Mouse (Mus musculus) cerebellum, adult 9-10 months (tissue): ENCODE measurements around the gene Cabp1.

Experiments
- DNase-seq: peaks from one replicate; pipeline ENCODE4 v3.0.0; 2022

Cabp1 gene

DNA sequence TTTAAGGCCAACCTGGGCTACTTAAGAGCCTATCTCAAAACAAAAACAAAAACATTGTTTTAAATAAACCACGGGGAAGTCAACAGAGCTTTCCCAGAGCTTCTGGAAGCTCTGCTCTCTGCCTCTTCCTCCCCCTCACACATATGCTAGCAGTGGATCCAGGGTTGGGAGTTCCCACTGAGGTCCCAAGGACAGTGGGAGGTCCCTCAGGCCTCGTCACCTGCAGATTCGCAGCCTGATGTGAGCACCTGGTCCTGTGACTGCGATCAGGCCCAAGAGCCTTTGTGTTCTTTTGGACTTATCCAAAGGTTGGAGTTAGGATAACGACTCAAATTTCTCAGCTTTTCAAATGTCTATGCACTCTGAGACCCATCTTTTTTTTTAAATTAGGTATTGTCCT, 14.4 kb upstream of the Cabp1 start:
- no peak for DNase-seq

DNA sequence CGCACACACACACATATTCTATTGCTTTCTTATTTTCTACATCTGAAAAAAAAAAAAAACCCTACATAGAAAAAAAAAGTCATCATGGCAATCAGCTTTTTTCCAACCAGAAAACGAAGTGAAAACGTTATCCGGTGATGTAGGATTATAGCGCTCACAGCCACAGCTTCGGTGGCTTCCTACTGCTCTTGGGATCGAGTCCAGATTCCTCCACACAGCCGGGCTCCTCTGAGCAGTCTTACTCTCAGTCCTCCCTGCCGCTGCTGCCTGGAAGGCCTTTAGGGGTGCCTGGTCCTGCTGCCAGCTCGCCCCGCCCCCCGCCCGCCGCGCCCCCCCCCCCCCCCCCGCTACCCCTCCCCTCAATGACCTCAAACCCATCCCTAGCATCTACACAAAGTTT, 13.7 kb upstream of the Cabp1 start:
- peak; percentile 65 for DNase-seq

DNA sequence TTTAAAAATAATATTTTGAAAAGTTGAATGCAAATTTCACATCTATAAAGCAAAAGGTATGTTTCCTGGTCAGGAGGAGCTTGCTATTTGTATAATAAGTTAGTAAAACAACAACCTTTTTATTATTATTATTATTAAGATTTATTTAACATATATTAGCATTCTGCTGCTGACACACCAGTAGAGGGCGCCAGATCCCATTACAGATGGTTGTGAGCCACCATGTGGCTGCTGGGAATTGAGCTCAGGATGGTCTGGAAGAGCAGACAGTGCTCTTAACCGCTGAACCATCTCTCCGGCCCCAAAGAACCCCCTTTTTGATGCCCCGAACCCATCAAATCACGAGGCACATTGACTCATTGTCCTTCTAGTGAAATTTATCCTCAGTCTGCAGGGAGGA, 13.1 kb upstream of the Cabp1 start:
- DNase-seq, result no peak

- peak; percentile 91 for DNase-seq
Measured at GRCm38 (mm10) chr5:115204562-115205311, 10.6 kb upstream of the Cabp1 start.

- peak; percentile 64 for DNase-seq
Measured at GRCm38 (mm10) chr5:115203735-115204561, 9.8 kb upstream of the Cabp1 start.

- peak; percentile 77 for DNase-seq
Measured at GRCm38 (mm10) chr5:115194626-115195221, 543 bp upstream of the Cabp1 start.

GRCm38 (mm10) chr5:115193226-115193625, 955 bp downstream of the Cabp1 start:
- DNase-seq, result peak; percentile 76

GRCm38 (mm10) chr5:115192828-115193195, 1.4 kb downstream of the Cabp1 start:
- DNase-seq, result peak; percentile 52

GRCm38 (mm10) chr5:115191880-115192827, 2.0 kb downstream of the Cabp1 start:
- DNase-seq, result peak; percentile 73

DNA sequence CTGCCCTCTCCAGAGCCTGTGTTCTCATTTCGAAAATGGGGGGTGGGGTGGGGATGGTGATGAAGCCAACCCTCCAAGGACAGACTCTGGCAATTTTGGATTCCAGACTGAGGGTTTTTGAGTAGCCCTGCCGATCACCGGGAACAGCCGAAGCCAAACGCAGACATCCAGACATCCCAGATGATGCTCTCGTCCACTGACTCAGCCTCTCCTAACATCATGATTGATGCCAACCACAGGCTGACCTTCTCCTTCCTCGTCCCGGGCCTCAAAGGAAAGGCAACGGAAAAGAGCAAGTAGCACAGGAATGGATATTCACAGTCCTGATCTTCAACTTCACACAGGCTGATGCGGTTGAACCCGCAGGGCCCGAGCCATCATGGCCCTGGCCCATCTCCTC, 4.1 kb downstream of the Cabp1 start:
- no peak for DNase-seq

DNA sequence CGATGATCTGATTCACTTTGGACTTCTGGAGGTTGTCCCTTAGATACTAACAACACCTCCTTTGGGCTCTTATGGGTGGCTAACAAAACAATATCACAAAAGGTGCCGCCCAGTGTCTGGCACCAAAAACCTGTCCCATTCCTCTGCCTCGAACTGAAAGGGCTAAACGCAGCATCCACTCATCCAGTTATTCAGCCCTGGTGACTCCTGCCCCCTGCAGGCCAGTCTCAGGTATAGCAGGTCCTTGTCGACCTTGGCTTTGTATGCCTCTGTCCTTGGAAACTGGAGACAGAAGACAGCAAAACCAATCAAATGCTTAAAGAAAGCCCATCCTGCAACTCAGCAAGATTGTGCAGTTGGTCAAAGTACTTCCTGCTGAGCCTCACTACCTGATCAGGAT, 5.4 kb downstream of the Cabp1 start:
- DNase-seq, result peak; percentile 81

DNA sequence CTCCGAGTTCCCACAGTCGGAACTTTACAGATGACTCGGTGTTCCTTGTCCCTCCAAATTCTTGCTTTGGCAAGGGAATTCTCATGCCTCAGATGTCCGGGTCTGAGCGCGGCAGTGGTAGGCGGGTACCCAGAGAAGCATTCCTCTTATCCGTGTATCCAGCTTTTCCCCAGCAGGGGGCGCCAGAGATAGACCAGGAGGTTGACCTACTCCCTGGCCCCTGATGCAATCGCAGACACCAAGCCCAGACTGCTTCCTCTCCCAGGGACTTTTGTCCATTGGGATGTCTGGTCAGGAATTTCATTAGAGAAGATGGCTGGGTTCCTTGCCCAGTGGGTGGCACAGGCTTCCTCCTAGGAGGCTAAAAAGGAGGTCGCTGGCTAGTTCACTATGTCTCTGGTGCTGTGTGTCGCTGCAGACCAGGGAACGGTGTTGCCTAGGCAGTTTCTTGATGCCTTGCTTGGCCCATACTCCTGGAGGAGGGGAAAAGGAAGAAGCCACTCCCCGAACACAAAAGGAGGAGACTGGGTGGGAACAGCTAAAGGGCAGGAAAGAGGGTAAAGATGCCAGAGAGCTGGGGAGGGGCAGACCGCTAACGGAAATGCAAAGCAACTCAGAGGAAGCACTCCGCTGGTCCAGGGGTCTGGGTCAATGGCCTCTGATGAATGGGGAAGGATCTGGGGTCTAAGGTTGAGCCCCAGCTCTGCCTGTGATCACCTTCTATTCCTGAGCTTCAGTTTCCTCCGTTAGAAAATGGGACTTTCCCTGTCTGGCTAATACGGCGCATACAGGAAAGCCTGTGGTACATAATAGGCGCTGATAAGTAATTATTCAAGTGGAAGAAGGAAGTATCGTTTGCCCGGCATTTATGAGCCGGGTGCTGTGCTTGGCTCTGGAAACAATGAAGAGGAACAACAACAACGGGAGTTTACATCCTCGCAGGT, 6.7 kb downstream of the Cabp1 start:
- peak; percentile 98 for DNase-seq

- DNase-seq, result peak; percentile 50
Measured at GRCm38 (mm10) chr5:115186371-115187073, 7.7 kb downstream of the Cabp1 start.

DNA sequence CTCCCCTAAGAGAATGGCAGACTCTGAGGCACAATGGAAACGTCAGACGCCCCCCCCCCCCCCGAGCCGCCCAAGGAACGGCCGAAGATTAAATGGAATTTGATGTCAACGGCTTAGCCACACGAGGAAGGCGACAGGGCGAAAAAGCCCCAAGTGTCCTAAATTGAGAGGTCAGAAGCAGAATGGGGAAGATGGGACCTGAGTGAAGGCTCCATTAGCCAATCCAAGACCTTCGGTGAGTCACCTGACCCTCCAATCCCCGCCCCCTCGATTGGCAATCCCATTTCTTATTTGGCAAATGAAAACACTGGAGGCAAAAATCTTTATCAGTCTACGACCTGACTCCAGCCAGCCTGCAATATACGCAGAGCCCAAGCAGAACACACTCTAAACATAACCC, 9.5 kb downstream of the Cabp1 start:
- peak; percentile 83 for DNase-seq

GRCm38 (mm10) chr5:115183482-115183881, 10.7 kb downstream of the Cabp1 start:
- no peak for DNase-seq

- no peak for DNase-seq
Measured at GRCm38 (mm10) chr5:115182925-115183324, 11.3 kb downstream of the Cabp1 start.

- peak; percentile 81 for DNase-seq
Measured at GRCm38 (mm10) chr5:115181248-115181940, 12.8 kb downstream of the Cabp1 start.

DNA sequence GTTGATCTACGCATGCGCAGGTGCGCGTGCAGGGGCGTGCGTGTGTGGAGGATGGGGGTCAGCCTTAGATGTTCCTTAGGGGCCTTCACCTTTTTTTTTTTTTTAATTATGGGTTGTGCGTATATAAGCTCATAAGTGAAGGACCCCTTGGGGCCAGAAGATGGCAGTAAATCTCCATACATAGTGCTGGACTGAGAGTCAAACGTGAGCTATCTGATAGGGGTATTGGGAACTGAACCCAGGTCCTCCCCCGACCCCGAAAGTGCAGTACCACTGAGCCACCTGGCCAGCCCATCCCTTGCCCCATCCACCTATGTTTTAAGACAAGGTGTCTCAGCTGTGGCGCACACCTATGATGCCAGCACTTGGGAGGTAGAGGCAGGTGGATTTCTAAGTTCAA, 14.6 kb downstream of the Cabp1 start:
- no peak for DNase-seq

GRCm38 (mm10) chr5:115177866-115178265, 16.3 kb downstream of the Cabp1 start:
- DNase-seq, result no peak

DNA sequence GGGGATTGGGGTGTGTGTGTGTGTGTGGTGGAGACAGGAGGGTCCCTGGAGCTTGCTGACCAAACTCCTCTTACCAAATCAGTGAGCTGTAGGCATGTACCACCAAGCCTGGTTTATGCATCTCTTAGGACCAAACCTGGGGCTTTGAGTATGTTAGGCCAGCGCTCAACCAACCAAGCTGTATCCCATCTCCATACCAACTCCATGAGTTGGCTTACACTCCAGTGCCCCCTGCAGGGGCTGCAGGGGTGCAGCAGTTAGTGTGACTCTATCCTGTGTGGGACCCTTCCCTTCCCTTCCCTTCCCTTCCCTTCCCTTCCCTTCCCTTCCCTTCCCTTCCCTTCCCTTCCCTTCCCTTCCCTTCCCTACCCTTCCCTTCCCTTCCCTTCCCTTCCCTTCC, 19.6 kb downstream of the Cabp1 start:
- DNase-seq, result no peak
